Mouse (Mus musculus) subcutaneous adipose tissue, adult 2 months (tissue): ENCODE results near the gene Cyp4a29. TPM values are rescaled to one million over a fixed set of nuclear protein-coding genes. Genes with fewer than 3 reads are reported as not detected.

ENCODE experiments used
- polyA plus RNA-seq: library from polyadenylated mRNA; depleted of rRNA; stranded (reverse); fragments of >200 nt; gene quantifications from 2 replicates; pipeline ENCODE4 v1.2.3, GENCODE M21; 2012; ENCODE audit warnings: low replicate concordance; rRNA removed

Cyp4a29 gene
- polyA plus RNA-seq = not detected in 2 replicates

GRCm38 (mm10) chr4:115241784-115242183 lies at the start of gene Cyp4a29:
TSS of gene Cyp4a29 (plus strand) at chr4:115242084.

GRCm38 (mm10) chr4:115298746-115299145 lies 56.9 kb downstream of the Cyp4a29 start, which contains the start of gene Cyp4a12a:
TSS of gene Cyp4a12a (plus strand) at chr4:115299046.

Other genes with a start within 250 kb of the Cyp4a29 start
- gene Stil, start 241.9 kb upstream of the Cyp4a29 start, polyA plus RNA-seq = 0.42 and 1.4 TPM in 2 replicates
- 4.1 and 4.4 TPM in 2 replicates for gene Tal1, start 185.7 kb upstream of the Cyp4a29 start, polyA plus RNA-seq
- gene Pdzk1ip1, start 153.4 kb upstream of the Cyp4a29 start, polyA plus RNA-seq = 3.7 and 120 TPM in 2 replicates
- 0.40 TPM in 1 of 2 replicates, not detected in the other for gene Cyp4x1, start 107.8 kb upstream of the Cyp4a29 start, polyA plus RNA-seq
- 0.48 TPM in 1 of 2 replicates, not detected in the other for gene Cyp4a12a, start 57.0 kb downstream of the Cyp4a29 start, polyA plus RNA-seq
- not detected in 2 replicates for gene Cyp4a12b, start 169.5 kb downstream of the Cyp4a29 start, polyA plus RNA-seq
- gene Cyp4a30b, start 210.5 kb downstream of the Cyp4a29 start, polyA plus RNA-seq = not detected in 2 replicates